Mouse (Mus musculus) liver, embryonic 14.5 days (tissue): ENCODE data around the gene Cdh23. TPM values are rescaled to one million over a fixed set of nuclear protein-coding genes. Genes with fewer than 3 reads are reported as not detected.
A peak's percentile ranks its signal among the peaks of the same experiment; 100 is the strongest.

Experiments used
- ATAC-seq: fragments of 200-750 bp; cut with Nextera tagmentation; 2 replicates; pipeline ENCODE4 v1.8.0; 2017; ENCODE audit warnings: moderate number of reproducible peaks, mild to moderate bottlenecking, moderate library complexity; ENCODE audit not compliant: insufficient read depth
- DNase-seq, 3 experiments: peaks; one replicate each; pipeline ENCODE4 v3.0.0-alpha.2; 2012 to 2013; ENCODE audit warnings: low read depth in 3 of 3, low spot score in 3 of 3
- H3K27ac ChIP-seq: fragments of 300-500 bp; sonication (generic); 2 replicates; pipeline ENCODE4 v1.5.1; 2014; ENCODE audit warnings: moderate library complexity, mild to moderate bottlenecking, control low read depth, inconsistent platforms
- H3K27me3 ChIP-seq: fragments of 300-500 bp; sonication (generic); 2 replicates; pipeline ENCODE4 v1.6.1; 2014; ENCODE audit warnings: mild to moderate bottlenecking, low read length, moderate library complexity; ENCODE audit not compliant: control insufficient read depth, insufficient read depth
- H3K36me3 ChIP-seq: fragments of 300-500 bp; sonication (generic); replicated peaks from 2 replicates; pipeline ENCODE4 v1.6.1; 2014; ENCODE audit warnings: low read depth; ENCODE audit not compliant: control insufficient read depth, insufficient read depth
- H3K4me1 ChIP-seq, 2 experiments: fragments of 200-500 bp in 1 of 2; fragments of 300-500 bp in 1 of 2; sonication (generic) in 1 of 2; replicated peaks; 2 replicates each; pipeline ENCODE4 v1.6.1; 2012 to 2014; ENCODE audit warnings: antibody characterized with exemption in 1 of 2, inconsistent platforms in 1 of 2, low read length in 1 of 2; ENCODE audit not compliant: control insufficient read depth in 2 of 2, insufficient read depth in 2 of 2
- H3K4me2 ChIP-seq: fragments of 300-500 bp; sonication (generic); 2 replicates; pipeline ENCODE4 v1.6.1; 2014; ENCODE audit warnings: low read depth, mild to moderate bottlenecking, control low read depth, moderate library complexity
- H3K4me3 ChIP-seq, 2 experiments: fragments of 200-500 bp in 1 of 2; fragments of 300-500 bp in 1 of 2; sonication (generic) in 1 of 2; 2 replicates each; pipeline ENCODE4 v1.5.1; 2012 to 2014; ENCODE audit warnings: low read depth in 2 of 2, low read length in 2 of 2, mild to moderate bottlenecking in 2 of 2, control low read depth in 1 of 2, inconsistent platforms in 1 of 2, moderate library complexity in 1 of 2; ENCODE audit not compliant: insufficient read depth in 1 of 2
- H3K9ac ChIP-seq: fragments of 300-500 bp; sonication (generic); replicated peaks from 2 replicates; pipeline ENCODE4 v1.6.1; 2014; ENCODE audit warnings: mild to moderate bottlenecking, control low read depth, moderate library complexity
- H3K9me3 ChIP-seq: fragments of 300-500 bp; sonication (generic); 2 replicates; pipeline ENCODE4 v1.6.1; 2016; ENCODE audit warnings: low read length, mixed read lengths; ENCODE audit not compliant: control insufficient read depth
- CTCF ChIP-seq: IDR thresholded peaks from 2 replicates; pipeline ENCODE4 v1.5.1; 2016; ENCODE audit warnings: antibody characterized with exemption, low read depth, control low read depth
- EP300 ChIP-seq: IDR thresholded peaks from 2 replicates; pipeline ENCODE4 v1.6.1; 2016; ENCODE audit warnings: antibody characterized with exemption, low read depth
- WGBS: fragments of 180-500 bp; shearing (Covaris S2); extraction: QIAGEN DNeasy Blood & Tissue Kit; methylation state at CpG from one replicate; pipeline ENCODE4 v1.1.7; 2014; ENCODE audit not compliant: insufficient replicate concordance; 5-methylcytosine and 5-hydroxymethylcytosine counted together
- polyA plus RNA-seq, 2 experiments: library from polyadenylated mRNA; depleted of rRNA in 1 of 2; stranded (reverse) in 1 of 2; unstranded in 1 of 2; fragments of >200 nt; fragmentation: Nextera tagmentation in 1 of 2; extraction: Ambion mirVana in 1 of 2; gene quantifications; 2 replicates each; pipeline versions ENCODE4 v1.2.1 to v1.2.3; 2012 to 2014

The Cdh23 gene
- polyA plus RNA-seq, 2 experiments: 0.02 TPM; not detected in 1

GRCm38 (mm10) chr10:60286546-60286945 lies 409.7 kb downstream of the Cdh23 start:
- TF ChIP-seq EP300 (no peak), CTCF (no peak)
- H3K27me3 ChIP-seq: no peaks in the 10 kb centered on the region
- no peaks in the 10 kb centered on the region for H3K9me3 ChIP-seq
- H3K4me2 ChIP-seq: no peak overlapping the region
- H3K4me1 ChIP-seq: peaks cover 24 to 39% of the 10 kb centered on the region in 2 experiments
- H3K9ac ChIP-seq: no peak overlapping the region
- 65% methylated on average over 7 of the region's 7 CpGs for WGBS
- H3K36me3 ChIP-seq: no peaks in the 10 kb centered on the region
- DNase-seq (no peak), ATAC-seq (no peak)
- no peak overlapping the region for H3K4me3 ChIP-seq
- no peak overlapping the region for H3K27ac ChIP-seq

DNA sequence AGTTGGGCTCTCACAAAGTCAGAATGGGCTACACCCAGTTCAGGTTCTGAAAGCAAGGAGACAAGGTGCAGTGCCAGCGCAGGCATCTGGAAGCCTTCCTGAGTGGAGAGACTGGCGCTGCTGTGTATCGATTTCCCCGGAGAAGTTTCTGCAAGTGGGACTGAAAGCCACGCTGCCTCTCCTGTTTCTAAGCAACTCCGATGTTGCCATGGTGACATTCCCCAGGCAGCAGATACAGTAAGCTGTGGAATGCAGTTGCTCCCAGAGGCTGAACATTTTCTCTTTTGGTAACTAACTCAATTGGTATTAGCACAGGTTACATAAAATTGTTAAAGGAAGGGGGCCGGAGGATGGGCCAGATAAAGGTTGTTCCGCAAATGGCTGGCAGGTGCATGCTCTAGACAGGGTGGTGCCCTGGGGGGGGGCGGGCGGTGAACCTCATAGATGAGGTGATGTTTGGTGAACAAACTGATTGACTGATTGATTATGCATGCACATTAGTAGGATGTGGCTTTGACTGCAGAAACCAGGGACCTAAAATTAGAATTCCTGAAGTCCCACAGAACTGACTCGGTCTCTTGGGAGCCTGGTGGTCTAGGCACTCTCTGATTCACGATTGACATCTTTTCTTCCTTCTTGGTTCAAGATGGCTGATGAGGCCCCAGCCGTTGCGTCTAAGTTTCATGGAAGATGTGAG lies 410.5 kb downstream of the Cdh23 start:
- peaks cover 16 to 31% of the 10 kb centered on the region in 2 experiments for H3K4me1 ChIP-seq
- DNase-seq: no peak
- ATAC-seq: no peak
- H3K9ac ChIP-seq: no peak overlapping the region
- no peaks in the 10 kb centered on the region for H3K27me3 ChIP-seq
- no peak overlapping the region for H3K27ac ChIP-seq
- H3K36me3 ChIP-seq: no peaks in the 10 kb centered on the region
- H3K4me2 ChIP-seq: no peak overlapping the region; the same call in 1 of the 2 replicates
- no peaks in the 10 kb centered on the region for H3K9me3 ChIP-seq
- no peak overlapping the region for H3K4me3 ChIP-seq
- 81% methylated on average over 14 of the region's 14 CpGs for WGBS
- TF ChIP-seq CTCF: no peak
- TF ChIP-seq EP300: no peak

DNA sequence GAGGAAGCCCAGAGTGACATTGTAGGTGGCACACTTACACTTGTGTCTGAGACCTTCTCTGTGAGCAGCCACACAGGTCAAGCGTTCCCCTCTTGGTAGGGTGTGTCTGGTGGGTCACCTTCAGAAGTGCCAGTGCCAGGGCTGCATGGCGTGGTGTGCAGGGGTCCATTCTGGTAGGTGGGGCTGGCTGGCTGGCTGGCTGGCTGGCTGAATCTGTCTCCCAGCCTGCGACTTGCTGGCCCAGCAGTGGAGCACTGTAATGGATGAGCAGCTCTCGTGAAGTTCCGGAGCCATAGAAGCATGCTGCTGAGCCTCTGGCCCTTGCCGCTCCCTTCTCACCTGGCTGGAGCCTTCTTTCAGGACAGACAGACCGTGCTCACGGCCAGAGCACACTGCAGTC lies 411.1 kb downstream of the Cdh23 start:
- Histone ChIP-seq H3K4me2 (no peak overlapping the region), H3K4me3 (no peak overlapping the region), H3K27me3 (no peaks in the 10 kb centered on the region), H3K27ac (no peak overlapping the region), H3K9me3 (no peaks in the 10 kb centered on the region), H3K36me3 (no peaks in the 10 kb centered on the region), H3K4me1 (peaks cover 10 to 29% of the 10 kb centered on the region in 2 experiments), H3K9ac (no peak overlapping the region)
- DNase-seq (no peak), ATAC-seq (no peak)
- TF ChIP-seq CTCF (no peak), EP300 (no peak)
- WGBS: 82% methylated on average over 8 of the region's 8 CpGs

DNA sequence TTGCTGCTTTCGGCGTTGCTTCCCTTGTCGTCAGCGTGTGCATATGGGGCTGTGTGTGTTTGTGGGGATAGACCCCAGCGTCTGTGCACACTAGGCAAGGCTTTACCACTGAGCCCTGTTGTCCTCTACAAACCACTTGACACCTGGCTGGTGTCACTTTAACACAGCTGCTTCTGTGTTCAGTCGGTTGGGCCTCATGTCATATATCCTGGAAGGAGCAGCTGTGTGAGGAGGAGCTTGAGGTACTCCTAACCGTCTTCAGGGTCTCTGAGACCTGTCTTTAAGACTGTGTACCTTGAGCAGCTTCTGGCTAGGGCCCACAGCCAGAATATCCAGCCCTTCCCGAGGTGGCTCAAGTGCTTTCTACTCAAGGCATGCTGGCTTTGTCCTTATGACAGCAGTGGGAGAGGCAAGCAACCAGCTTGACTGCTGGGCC lies 411.6 kb downstream of the Cdh23 start:
- H3K4me2 ChIP-seq: peak overlapping the region; percentile 11; the same call in 1 of the 2 replicates
- DNase-seq (no peak), ATAC-seq (no peak)
- peak overlapping the region; percentile 3; the same call in 1 of the 2 replicates for H3K9ac ChIP-seq
- peaks cover 5 to 29% of the 10 kb centered on the region in 2 experiments for H3K4me1 ChIP-seq
- H3K27me3 ChIP-seq: no peaks in the 10 kb centered on the region
- no peaks in the 10 kb centered on the region for H3K9me3 ChIP-seq
- H3K36me3 ChIP-seq: no peaks in the 10 kb centered on the region
- WGBS: 41% methylated on average over 8 of the region's 8 CpGs
- peak overlapping the region; percentile 8 to 12; a peak in 2 of 4 replicates for H3K4me3 ChIP-seq
- TF ChIP-seq CTCF (no peak), EP300 (no peak)
- H3K27ac ChIP-seq: no peak overlapping the region

- Histone ChIP-seq H3K27me3 (no peaks in the 10 kb centered on the region), H3K4me1 (peaks cover under 1 to 27% of the 10 kb centered on the region in 2 experiments), H3K36me3 (no peaks in the 10 kb centered on the region), H3K27ac (no peak overlapping the region), H3K4me2 (peak overlapping the region; percentile 11; the same call in 1 of the 2 replicates), H3K4me3 (peak overlapping the region; percentile 8 to 12; a peak in 1 of 4 replicates), H3K9ac (peak overlapping the region; percentile 3; the same call in 1 of the 2 replicates), H3K9me3 (no peaks in the 10 kb centered on the region)
- ATAC-seq (no peak), DNase-seq (no peak)
- TF ChIP-seq CTCF (no peak), EP300 (no peak)
- WGBS: 35% methylated on average over 6 of the region's 6 CpGs
These were observed 412.0 kb downstream of the Cdh23 start for GRCm38 (mm10) chr10:60284248-60284647.
